Mouse (Mus musculus): ENCODE measurements around the gene Bicra. TPM values are rescaled to one million over a fixed set of nuclear protein-coding genes. Genes with fewer than 3 reads are reported as not detected.

The Bicra gene
- polyA plus RNA-seq, 1 experiment from 2014 or later, result 1.9 TPM

GRCm38 (mm10) chr7:15975451-15975850 lies 72.3 kb downstream of the Bicra start:
- ATAC-seq (ENCODE audit: low read depth), result no peak
- Histone ChIP-seq H3K4me2 (ENCODE audit: low read depth, low read length) (no peak overlapping the region), H3K4me3 (ENCODE audit: low read depth, low read length) (no peak overlapping the region), H3K4me1 (ENCODE audit: control insufficient read depth, low read depth, low read length) (no peaks in the 10 kb centered on the region; the same call in 1 of the 2 replicates), H3K27ac (ENCODE audit: low read length) (no peak overlapping the region), H3K9ac (ENCODE audit: low read depth, low read length) (no peak overlapping the region), H3K27me3 (ENCODE audit: control insufficient read depth, insufficient read depth, low read depth, low read length) (no peaks in the 10 kb centered on the region), H3K9me3 (replicated peaks; ENCODE audit: control insufficient read depth, low read length) (no peaks in the 10 kb centered on the region), H3K36me3 (ENCODE audit: control insufficient read depth, insufficient read depth) (peaks cover 20% of the 10 kb centered on the region)
- 75% methylated on average over 10 of the region's 10 CpGs for WGBS (ENCODE audit: insufficient replicate concordance)

DNA sequence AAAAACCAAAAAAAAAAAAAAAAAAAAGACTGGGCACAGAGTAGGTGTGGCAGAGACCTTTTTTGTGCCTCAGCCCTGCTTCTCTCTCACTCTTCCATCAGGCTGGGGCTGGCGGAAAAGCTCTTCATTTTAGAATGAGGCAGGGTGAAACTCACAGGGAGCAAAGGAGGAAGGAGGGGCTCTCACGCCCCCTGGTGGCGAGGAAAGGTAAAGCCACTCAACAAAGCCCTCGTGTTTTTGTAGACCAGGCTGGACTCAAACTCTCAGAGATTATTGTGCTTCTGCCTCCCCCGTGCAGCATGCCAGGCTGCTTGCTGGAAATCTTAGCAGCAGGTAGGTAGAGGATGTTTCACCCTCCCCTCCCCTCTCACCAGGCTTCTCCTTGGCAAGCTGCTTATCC lies 73.0 kb downstream of the Bicra start:
- no peak overlapping the region for H3K4me2 ChIP-seq (ENCODE audit: low read depth, low read length)
- no peak for ATAC-seq (ENCODE audit: low read depth)
- H3K27ac ChIP-seq (ENCODE audit: low read length), result no peak overlapping the region
- WGBS (ENCODE audit: insufficient replicate concordance), result 33% methylated on average over 5 of the region's 5 CpGs
- H3K36me3 ChIP-seq (ENCODE audit: control insufficient read depth, insufficient read depth), result peaks cover 20% of the 10 kb centered on the region
- H3K9me3 ChIP-seq (replicated peaks; ENCODE audit: control insufficient read depth, low read length), result no peaks in the 10 kb centered on the region
- no peak overlapping the region for H3K9ac ChIP-seq (ENCODE audit: low read depth, low read length)
- H3K4me3 ChIP-seq (ENCODE audit: low read depth, low read length), result no peak overlapping the region
- no peaks in the 10 kb centered on the region for H3K4me1 ChIP-seq (ENCODE audit: control insufficient read depth, low read depth, low read length)
- no peaks in the 10 kb centered on the region for H3K27me3 ChIP-seq (ENCODE audit: control insufficient read depth, insufficient read depth, low read depth, low read length)

GRCm38 (mm10) chr7:15972247-15972646 lies 75.5 kb downstream of the Bicra start:
- no peaks in the 10 kb centered on the region for H3K9me3 ChIP-seq (replicated peaks; ENCODE audit: control insufficient read depth, low read length)
- H3K9ac ChIP-seq (ENCODE audit: low read depth, low read length), result no peak overlapping the region
- H3K36me3 ChIP-seq (ENCODE audit: control insufficient read depth, insufficient read depth), result peaks cover 20% of the 10 kb centered on the region
- H3K4me1 ChIP-seq (ENCODE audit: control insufficient read depth, low read depth, low read length), result peaks cover 1% of the 10 kb centered on the region
- H3K27me3 ChIP-seq (ENCODE audit: control insufficient read depth, insufficient read depth, low read depth, low read length), result no peaks in the 10 kb centered on the region
- WGBS (ENCODE audit: insufficient replicate concordance), result 82% methylated on average over 25 of the region's 25 CpGs
- ATAC-seq (ENCODE audit: low read depth), result peak; percentile 9; the same call in 1 of the 2 replicates
- no peak overlapping the region for H3K27ac ChIP-seq (ENCODE audit: low read length)
- no peak overlapping the region for H3K4me3 ChIP-seq (ENCODE audit: low read depth, low read length)
- H3K4me2 ChIP-seq (ENCODE audit: low read depth, low read length), result no peak overlapping the region

GRCm38 (mm10) chr7:15969674-15970073 lies 78.0 kb downstream of the Bicra start:
- 60% methylated on average over 3 of the region's 3 CpGs for WGBS (ENCODE audit: insufficient replicate concordance)
- peaks cover 20% of the 10 kb centered on the region for H3K36me3 ChIP-seq (ENCODE audit: control insufficient read depth, insufficient read depth)

GRCm38 (mm10) chr7:15968322-15968721 lies 79.4 kb downstream of the Bicra start:
- no peak overlapping the region for H3K27ac ChIP-seq (ENCODE audit: low read length)
- WGBS (ENCODE audit: insufficient replicate concordance), result 73% methylated on average over 8 of the region's 8 CpGs
- H3K4me1 ChIP-seq (ENCODE audit: control insufficient read depth, low read depth, low read length), result peaks cover 9% of the 10 kb centered on the region
- H3K27me3 ChIP-seq (ENCODE audit: control insufficient read depth, insufficient read depth, low read depth, low read length), result 0 out of 2 replicates have a peak, but pooled peaks cover 3% of the 10 kb centered on the region
- no peak overlapping the region for H3K4me2 ChIP-seq (ENCODE audit: low read depth, low read length)
- peaks cover 11% of the 10 kb centered on the region for H3K36me3 ChIP-seq (ENCODE audit: control insufficient read depth, insufficient read depth)
- H3K9me3 ChIP-seq (replicated peaks; ENCODE audit: control insufficient read depth, low read length), result no peaks in the 10 kb centered on the region
- no peak overlapping the region for H3K9ac ChIP-seq (ENCODE audit: low read depth, low read length)
- no peak overlapping the region for H3K4me3 ChIP-seq (ENCODE audit: low read depth, low read length)
- ATAC-seq (ENCODE audit: low read depth), result no peak

More at GRCm38 (mm10) chr7:15969674-15970073, 78.0 kb downstream of the Bicra start:
- Histone ChIP-seq H3K4me1 (ENCODE audit: control insufficient read depth, low read depth, low read length) (peaks cover 5% of the 10 kb centered on the region), H3K27me3 (ENCODE audit: control insufficient read depth, insufficient read depth, low read depth, low read length) (0 out of 2 replicates have a peak, but pooled peaks cover 3% of the 10 kb centered on the region), H3K9ac (ENCODE audit: low read depth, low read length) (no peak overlapping the region), H3K4me2 (ENCODE audit: low read depth, low read length) (no peak overlapping the region), H3K9me3 (replicated peaks; ENCODE audit: control insufficient read depth, low read length) (no peaks in the 10 kb centered on the region), H3K27ac (ENCODE audit: low read length) (no peak overlapping the region), H3K4me3 (ENCODE audit: low read depth, low read length) (no peak overlapping the region)
- no peak for ATAC-seq (ENCODE audit: low read depth)

DNA sequence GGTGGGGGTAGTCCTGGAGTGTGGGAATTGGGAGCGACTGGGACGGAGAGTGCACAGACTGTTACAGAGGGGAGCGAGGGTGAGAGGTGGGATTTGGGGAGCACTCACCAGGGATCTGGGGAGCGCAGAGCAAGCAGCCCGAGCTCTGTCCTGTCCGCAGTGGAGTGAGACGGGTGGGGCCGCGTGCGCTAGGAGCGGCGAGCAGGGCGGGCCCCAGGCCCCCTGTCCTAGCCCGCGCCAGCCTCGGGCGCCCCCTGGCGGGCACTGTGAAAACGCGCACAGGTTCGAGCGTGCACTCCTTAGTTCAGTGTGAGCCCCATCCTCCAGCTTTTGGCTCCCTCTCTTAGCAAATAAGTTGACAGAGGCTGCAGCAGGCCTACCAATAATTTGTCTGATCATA lies 80.4 kb downstream of the Bicra start, which contains the start of gene Ehd2:
Gene Ehd2 (minus strand): TSS at position 256 of the 400 bp plus-strand sequence.
- H3K9ac ChIP-seq (ENCODE audit: low read depth, low read length), result peak within 1 kb of the TSS; percentile 35
- H3K4me1 ChIP-seq (ENCODE audit: control insufficient read depth, low read depth, low read length), result peaks cover 9% of the 10 kb centered on the region
- no peaks in the 10 kb centered on the region for H3K9me3 ChIP-seq (replicated peaks; ENCODE audit: control insufficient read depth, low read length)
- WGBS (ENCODE audit: insufficient replicate concordance), result 2% methylated on average over 22 of the region's 22 CpGs
- H3K27me3 ChIP-seq (ENCODE audit: control insufficient read depth, insufficient read depth, low read depth, low read length), result 0 out of 2 replicates have a peak, but pooled peaks cover 3% of the 10 kb centered on the region
- H3K4me3 ChIP-seq (ENCODE audit: low read depth, low read length), result peak within 1 kb of the TSS; percentile 46
- peak within 1 kb of the TSS; percentile 66 for H3K4me2 ChIP-seq (ENCODE audit: low read depth, low read length)
- H3K27ac ChIP-seq (ENCODE audit: low read length), result no peak within 1 kb of the TSS
- peak; percentile 85 for ATAC-seq (ENCODE audit: low read depth)
- H3K36me3 ChIP-seq (ENCODE audit: control insufficient read depth, insufficient read depth), result peaks cover 9% of the 10 kb centered on the region

DNA sequence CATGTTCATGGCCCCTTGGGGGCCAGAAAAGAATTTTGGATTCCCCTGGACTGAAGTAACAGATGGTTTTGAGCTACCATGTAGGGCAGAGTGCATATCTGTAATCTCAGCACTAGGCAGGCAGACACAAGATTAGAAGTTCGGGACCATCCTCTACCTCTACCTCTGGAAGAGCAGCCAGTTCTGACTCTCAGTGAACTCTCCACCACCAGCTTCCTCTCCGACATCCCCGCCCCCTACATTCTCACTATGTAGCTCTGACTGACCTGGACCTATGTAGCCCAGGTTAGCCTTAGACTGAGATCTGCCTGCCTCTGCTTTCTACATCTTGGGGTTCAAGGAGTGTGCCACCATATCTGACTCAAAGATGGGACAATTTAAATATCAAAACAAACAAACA lies 81.2 kb downstream of the Bicra start:
- Histone ChIP-seq H3K27ac (ENCODE audit: low read length) (no peak overlapping the region), H3K27me3 (ENCODE audit: control insufficient read depth, insufficient read depth, low read depth, low read length) (0 out of 2 replicates have a peak, but pooled peaks cover 3% of the 10 kb centered on the region), H3K36me3 (ENCODE audit: control insufficient read depth, insufficient read depth) (peaks cover under 1% of the 10 kb centered on the region; the same call in 1 of the 2 replicates), H3K9me3 (replicated peaks; ENCODE audit: control insufficient read depth, low read length) (no peaks in the 10 kb centered on the region), H3K4me1 (ENCODE audit: control insufficient read depth, low read depth, low read length) (peaks cover 9% of the 10 kb centered on the region), H3K4me2 (ENCODE audit: low read depth, low read length) (no peak overlapping the region), H3K9ac (ENCODE audit: low read depth, low read length) (no peak overlapping the region), H3K4me3 (ENCODE audit: low read depth, low read length) (peak overlapping the region; percentile 46; the same call in 1 of the 2 replicates)
- ATAC-seq (ENCODE audit: low read depth), result no peak
- 35% methylated on average over 3 of the region's 3 CpGs for WGBS (ENCODE audit: insufficient replicate concordance)

- Histone ChIP-seq H3K36me3 (ENCODE audit: control insufficient read depth, insufficient read depth) (no peaks in the 10 kb centered on the region), H3K9ac (ENCODE audit: low read depth, low read length) (no peak overlapping the region), H3K9me3 (replicated peaks; ENCODE audit: control insufficient read depth, low read length) (no peaks in the 10 kb centered on the region), H3K4me3 (ENCODE audit: low read depth, low read length) (no peak overlapping the region), H3K4me2 (ENCODE audit: low read depth, low read length) (no peak overlapping the region), H3K27me3 (ENCODE audit: control insufficient read depth, insufficient read depth, low read depth, low read length) (0 out of 2 replicates have a peak, but pooled peaks cover 3% of the 10 kb centered on the region), H3K27ac (ENCODE audit: low read length) (no peak overlapping the region), H3K4me1 (ENCODE audit: control insufficient read depth, low read depth, low read length) (peaks cover 9% of the 10 kb centered on the region)
- ATAC-seq (ENCODE audit: low read depth), result no peak
- WGBS (ENCODE audit: insufficient replicate concordance), result 61% methylated on average over 32 of the region's 32 CpGs
Observed at GRCm38 (mm10) chr7:15963798-15964652, 83.7 kb downstream of the Bicra start.

All from liver, embryonic 16.5 days (tissue).